Mouse (Mus musculus) retina, adult 2 months (tissue): ENCODE measurements around the gene Actr10.

ENCODE experiments used
- DNase-seq: peaks from one replicate; pipeline ENCODE4 v3.0.0-alpha.2; 2012; ENCODE audit warnings: low read depth, low spot score

Gene Actr10

GRCm38 (mm10) chr12:70937571-70938384, at the start of gene Actr10:
Gene Actr10, plus strand, starts transcription at chr12:70937857.
- DNase-seq = peak; percentile 89

GRCm38 (mm10) chr12:70890405-70890804, 47.3 kb upstream of the Actr10 start:
- no peak for DNase-seq

GRCm38 (mm10) chr12:70890874-70891470, 46.7 kb upstream of the Actr10 start:
- no peak for DNase-seq

GRCm38 (mm10) chr12:70895275-70895674, 42.4 kb upstream of the Actr10 start:
- DNase-seq = no peak

- no peak for DNase-seq
Observed at GRCm38 (mm10) chr12:70896068-70896467, 41.6 kb upstream of the Actr10 start.

GRCm38 (mm10) chr12:70897434-70897833, 40.2 kb upstream of the Actr10 start:
- no peak for DNase-seq

GRCm38 (mm10) chr12:70898450-70898849, 39.2 kb upstream of the Actr10 start:
- no peak for DNase-seq

GRCm38 (mm10) chr12:70904471-70904870, 33.2 kb upstream of the Actr10 start:
- no peak for DNase-seq

GRCm38 (mm10) chr12:70906867-70907266, 30.8 kb upstream of the Actr10 start:
- no peak for DNase-seq

GRCm38 (mm10) chr12:70907651-70908050, 30.0 kb upstream of the Actr10 start:
- no peak for DNase-seq

- DNase-seq = no peak
Observed at GRCm38 (mm10) chr12:70908076-70908475, 29.6 kb upstream of the Actr10 start.

GRCm38 (mm10) chr12:70910241-70910720, 27.4 kb upstream of the Actr10 start:
- DNase-seq = peak; percentile 46

- DNase-seq = peak; percentile 71
Observed at GRCm38 (mm10) chr12:70911029-70911428, 26.6 kb upstream of the Actr10 start.

GRCm38 (mm10) chr12:70911676-70912379, 25.8 kb upstream of the Actr10 start:
- no peak for DNase-seq

GRCm38 (mm10) chr12:70913429-70913828, 24.2 kb upstream of the Actr10 start:
- no peak for DNase-seq

GRCm38 (mm10) chr12:70914387-70914786, 23.3 kb upstream of the Actr10 start:
- no peak for DNase-seq

- DNase-seq = no peak
Observed at GRCm38 (mm10) chr12:70929781-70930180, 7.9 kb upstream of the Actr10 start.

- DNase-seq = no peak
Observed at GRCm38 (mm10) chr12:70937150-70937549, 507 bp upstream of the Actr10 start.

- DNase-seq = no peak
Observed at GRCm38 (mm10) chr12:70940806-70941205, 3.1 kb downstream of the Actr10 start.

GRCm38 (mm10) chr12:70944181-70944580, 6.5 kb downstream of the Actr10 start:
- no peak for DNase-seq

- no peak for DNase-seq
Observed at GRCm38 (mm10) chr12:70946585-70947256, 9.1 kb downstream of the Actr10 start.

- DNase-seq = no peak
Observed at GRCm38 (mm10) chr12:70958640-70959039, 21.0 kb downstream of the Actr10 start.
